ENCODE assay signal across 34 mouse cellular contexts in genomic region chr14:48545166-48545565, GRCm38 (mm10).
"Had no signal": no experiment of that assay in that cellular context is flagged by ENCODE, and none has a peak within 500 bp of the region (broad histone marks: within the 10 kb centered on the region; RNA-seq: fewer than 3 reads in every experiment).

No protein-coding gene starts in this region.

- H3K4me3 ChIP-seq: heart, embryonic 10.5 days; heart, embryonic 12.5 days; heart, embryonic 13.5 days; heart, embryonic 15.5 days; hindbrain, embryonic 10.5 days; hindbrain, embryonic 12.5 days; hindbrain, embryonic 13.5 days; hindbrain, embryonic 15.5 days; intestine, embryonic 15.5 days; kidney, embryonic 15.5 days; layer of hippocampus, adult 2 months; left cerebral cortex, adult 2 months had no signal

- H3K4me2 ChIP-seq: heart, embryonic 11.5 days; heart, embryonic 12.5 days; heart, embryonic 13.5 days; heart, embryonic 15.5 days; hindbrain, embryonic 12.5 days; hindbrain, embryonic 13.5 days; hindbrain, embryonic 14.5 days; hindbrain, embryonic 15.5 days; intestine, embryonic 15.5 days; kidney, embryonic 15.5 days had no signal

- H3K27me3 ChIP-seq: heart, embryonic 12.5 days; heart, embryonic 15.5 days; intestine, embryonic 15.5 days had no signal

- DNase-seq: heart, postnatal 10 days; heart, postnatal 14 days; heart, postnatal 36 days; heart, postnatal 4 days; kidney, adult 11 months; kidney, adult 18-20 months; kidney, adult 2 months; kidney, adult 8-10 months; kidney, postnatal 10 days; kidney, postnatal 14 days; kidney, postnatal 25 days; kidney, postnatal 36 days; kidney, postnatal 4 days; layer of hippocampus, adult 9-11 months; layer of hippocampus, postnatal 36 days had no signal

- H3K4me1 ChIP-seq: heart, embryonic 13.5 days; heart, embryonic 15.5 days; hindbrain, embryonic 12.5 days; hindbrain, embryonic 13.5 days; hindbrain, embryonic 15.5 days; intestine, embryonic 15.5 days; kidney, embryonic 15.5 days had no signal

- H3K9ac ChIP-seq: heart, embryonic 12.5 days; heart, embryonic 13.5 days; heart, embryonic 15.5 days; hindbrain, embryonic 12.5 days; hindbrain, embryonic 13.5 days; hindbrain, embryonic 14.5 days; hindbrain, embryonic 15.5 days; intestine, embryonic 15.5 days; kidney, embryonic 15.5 days had no signal

- H3K36me3 ChIP-seq: heart, embryonic 10.5 days; heart, embryonic 12.5 days; heart, embryonic 13.5 days; heart, embryonic 15.5 days; hindbrain, embryonic 10.5 days; hindbrain, embryonic 12.5 days; hindbrain, embryonic 13.5 days; hindbrain, embryonic 15.5 days; intestine, embryonic 15.5 days; kidney, embryonic 15.5 days had no signal

- H3K27ac ChIP-seq: heart, embryonic 10.5 days; heart, embryonic 13.5 days; heart, embryonic 15.5 days; hindbrain, embryonic 10.5 days; hindbrain, embryonic 12.5 days; hindbrain, embryonic 13.5 days; hindbrain, embryonic 14.5 days; hindbrain, embryonic 15.5 days; hindbrain, postnatal 0 days; intestine, embryonic 15.5 days; kidney, embryonic 15.5 days; layer of hippocampus, adult 2 months; left cerebral cortex, adult 2 months had no signal

- H3K9me3 ChIP-seq: heart, embryonic 10.5 days; heart, embryonic 12.5 days; heart, embryonic 13.5 days; heart, embryonic 15.5 days; hindbrain, embryonic 10.5 days; hindbrain, embryonic 12.5 days; hindbrain, embryonic 13.5 days; hindbrain, embryonic 15.5 days; intestine, embryonic 15.5 days; kidney, embryonic 15.5 days had no signal

- ATAC-seq: hindbrain, embryonic 16.5 days; hindbrain, postnatal 0 days; inflammation-experienced regulatory T-cells, adult 6 months; intestine, embryonic 15.5 days; intestine, embryonic 16.5 days; intestine, postnatal 0 days had no signal
